Mouse (Mus musculus) hematopoietic stem cell, adult 5-6 weeks (primary cell): ENCODE measurements around the gene Lhcgr. TPM values are rescaled to one million over a fixed set of nuclear protein-coding genes. Genes with fewer than 3 reads are reported as not detected.
A peak's percentile ranks its signal among the peaks of the same experiment; 100 is the strongest.
"Not testable (repeated sequence)": the region's sequence is repeated elsewhere in the genome, so short reads cannot be mapped to it uniquely, and the experiment has no call there.

Source experiments
- ATAC-seq, 2 experiments: fragments of 125-278 bp in 1 of 2; replicated peaks in 1 of 2; 2 replicates each; pipeline ENCODE4 v1.8.0; 2016 to 2017; ENCODE audit warnings: inconsistent platforms in 2 of 2, mild to moderate bottlenecking in 2 of 2, moderate number of reproducible peaks in 2 of 2, low read depth in 1 of 2, moderate TSS enrichment in 1 of 2; ENCODE audit not compliant: low FRiP score in 2 of 2, poor library complexity in 2 of 2, severe bottlenecking in 2 of 2, insufficient read depth in 1 of 2, low TSS enrichment in 1 of 2
- total RNA-seq: library from RNA; stranded (forward); fragments of 172-1452, 232-1000 nt; gene quantifications from 2 replicates; pipeline ENCODE4 v1.2.3, GENCODE M21; 2017

Lhcgr gene
- total RNA-seq, result 5.1 and 6.8 TPM in 2 replicates

GRCm38 (mm10) chr17:88791440-88792152 lies at the start of gene Lhcgr:
TSS of gene Lhcgr (minus strand) at chr17:88791990.
- peak in 1 of 2 experiments; percentile 20; a peak in 2 of 4 replicates for ATAC-seq

- ATAC-seq, result no peak
Measured at GRCm38 (mm10) chr17:88817601-88818000, 25.8 kb upstream of the Lhcgr start.

- ATAC-seq, result not testable (repeated sequence)
Measured at GRCm38 (mm10) chr17:88812943-88813342, 21.2 kb upstream of the Lhcgr start.

- ATAC-seq, result no peak
Measured at GRCm38 (mm10) chr17:88810807-88811206, 19.0 kb upstream of the Lhcgr start.

- ATAC-seq, result peak; percentile 36 to 51; a peak in 1 of 4 replicates
Measured at GRCm38 (mm10) chr17:88806421-88806820, 14.6 kb upstream of the Lhcgr start.

- ATAC-seq, result no peak
Measured at GRCm38 (mm10) chr17:88803441-88803840, 11.7 kb upstream of the Lhcgr start.

- peak; percentile 78 to 79 for ATAC-seq
Measured at GRCm38 (mm10) chr17:88790680-88791079, 1.1 kb downstream of the Lhcgr start.

- no peak for ATAC-seq
Measured at GRCm38 (mm10) chr17:88788392-88788791, 3.4 kb downstream of the Lhcgr start.

GRCm38 (mm10) chr17:88786881-88787280 lies 4.9 kb downstream of the Lhcgr start:
- no peak for ATAC-seq

- no peak for ATAC-seq
Measured at GRCm38 (mm10) chr17:88786385-88786784, 5.4 kb downstream of the Lhcgr start.

GRCm38 (mm10) chr17:88779148-88779547 lies 12.6 kb downstream of the Lhcgr start:
- no peak for ATAC-seq

GRCm38 (mm10) chr17:88774103-88774526 lies 17.7 kb downstream of the Lhcgr start:
- ATAC-seq, result no peak

GRCm38 (mm10) chr17:88770081-88770480 lies 21.7 kb downstream of the Lhcgr start:
- no peak for ATAC-seq

GRCm38 (mm10) chr17:88769283-88769859 lies 22.4 kb downstream of the Lhcgr start:
- ATAC-seq, result no peak

- no peak for ATAC-seq
Measured at GRCm38 (mm10) chr17:88766857-88767256, 24.9 kb downstream of the Lhcgr start.

- ATAC-seq, result no peak
Measured at GRCm38 (mm10) chr17:88764136-88764485, 27.7 kb downstream of the Lhcgr start.

GRCm38 (mm10) chr17:88763396-88764135 lies 28.2 kb downstream of the Lhcgr start:
- ATAC-seq, result no peak

GRCm38 (mm10) chr17:88758003-88758437 lies 33.8 kb downstream of the Lhcgr start:
- 0 out of 4 replicates have a peak, but pooled peaks of 1 of the 2 experiments have one; percentile 2 for ATAC-seq
